Mouse (Mus musculus) intestine, embryonic 16.5 days (tissue): ENCODE data around the gene Neurod2. TPM values are rescaled to one million over a fixed set of nuclear protein-coding genes. Genes with fewer than 3 reads are reported as not detected.
A peak's percentile ranks its signal among the peaks of the same experiment; 100 is the strongest.

ENCODE experiments used
- ATAC-seq: fragments of 200-750 bp; cut with Nextera tagmentation; 2 replicates; pipeline ENCODE4 v1.8.0; 2017; ENCODE audit warnings: moderate TSS enrichment, moderate library complexity
- H3K27ac ChIP-seq: fragments of 300-500 bp; sonication (generic); 2 replicates; pipeline ENCODE4 v1.5.1; 2014; ENCODE audit warnings: mild to moderate bottlenecking, low read length
- H3K27me3 ChIP-seq: fragments of 300-500 bp; sonication (generic); replicated peaks from 2 replicates; pipeline ENCODE4 v1.6.1; 2014; ENCODE audit warnings: low read length, control low read depth, mixed read lengths; ENCODE audit not compliant: control insufficient read depth, insufficient read depth
- H3K36me3 ChIP-seq: fragments of 300-500 bp; sonication (generic); 2 replicates; pipeline ENCODE4 v1.6.1; 2014; ENCODE audit warnings: low read length, control low read depth; ENCODE audit not compliant: control insufficient read depth, insufficient read depth
- H3K4me1 ChIP-seq: fragments of 300-500 bp; sonication (generic); 2 replicates; pipeline ENCODE4 v1.6.1; 2014; ENCODE audit warnings: low read length, control low read depth, mixed read lengths; ENCODE audit not compliant: control insufficient read depth, insufficient read depth
- H3K4me2 ChIP-seq: fragments of 300-500 bp; sonication (generic); 2 replicates; pipeline ENCODE4 v1.6.1; 2014; ENCODE audit warnings: low read depth, low read length, control low read depth
- H3K4me3 ChIP-seq: fragments of 300-500 bp; sonication (generic); 2 replicates; pipeline ENCODE4 v1.5.1; 2014; ENCODE audit warnings: mild to moderate bottlenecking, low read length
- H3K9ac ChIP-seq: fragments of 300-500 bp; sonication (generic); 2 replicates; pipeline ENCODE4 v1.6.1; 2014; ENCODE audit warnings: low read depth, low read length
- H3K9me3 ChIP-seq: fragments of 300-500 bp; sonication (generic); 2 replicates; pipeline ENCODE4 v1.6.1; 2016; ENCODE audit warnings: low read length, control low read depth; ENCODE audit not compliant: control insufficient read depth
- WGBS: fragments of 180-500 bp; shearing (Covaris S2); extraction: QIAGEN DNeasy Blood & Tissue Kit; methylation state at CpG from one replicate; pipeline ENCODE4 v1.1.7; 2014; 5-methylcytosine and 5-hydroxymethylcytosine counted together
- polyA plus RNA-seq: library from polyadenylated mRNA; unstranded; fragments of >200 nt; fragmentation: Nextera tagmentation; extraction: Ambion mirVana; gene quantifications from 2 replicates; pipeline ENCODE4 v1.2.1, GENCODE M21; 2015

Neurod2 gene
- polyA plus RNA-seq, 1 experiment from 2014 or later = 0.05 TPM

DNA sequence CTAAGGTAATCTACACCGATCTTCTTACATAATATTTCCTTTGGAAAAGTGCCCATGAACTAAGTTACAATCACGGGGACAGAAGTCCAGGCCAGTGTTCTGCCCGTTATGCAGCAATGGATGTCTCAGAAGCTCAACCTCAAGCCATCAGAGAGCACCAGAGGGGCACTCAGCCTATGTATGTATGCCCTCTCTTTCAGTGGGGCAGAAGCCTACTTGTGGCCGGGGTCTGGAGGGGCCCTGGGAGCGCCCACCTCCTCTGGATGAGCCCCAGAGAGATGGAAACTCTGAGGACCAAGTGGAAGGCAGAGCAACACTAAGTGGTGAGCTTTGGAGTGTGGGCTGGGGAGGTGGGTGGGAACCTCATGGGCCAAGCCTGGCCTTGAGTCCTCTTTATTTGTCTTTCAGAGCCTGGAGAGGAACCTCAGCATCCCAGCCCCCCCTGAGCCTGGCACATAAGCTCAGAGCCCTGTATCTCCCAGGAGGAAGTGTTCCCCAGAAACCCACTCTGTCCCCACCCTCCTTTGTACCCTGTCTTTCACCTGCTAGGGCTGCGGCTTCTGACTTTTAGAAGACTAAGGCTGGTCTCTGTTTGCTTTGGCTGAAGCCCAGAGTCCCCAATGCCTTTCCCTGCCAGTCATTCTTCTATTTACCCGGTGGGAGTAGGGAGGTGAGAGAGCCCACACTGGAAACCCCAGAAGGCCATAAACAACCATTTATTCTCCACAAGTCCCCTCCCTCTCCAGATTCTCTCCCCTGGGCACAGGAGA, 27.4 kb upstream of the Neurod2 start:
- peaks cover 2% of the 10 kb centered on the region; the same call in 1 of the 2 replicates for H3K27me3 ChIP-seq
- 65% methylated on average over 7 of the region's 7 CpGs for WGBS
- H3K9me3 ChIP-seq = no peaks in the 10 kb centered on the region
- peak overlapping the region; percentile 87; the same call in 1 of the 2 replicates for H3K4me2 ChIP-seq
- ATAC-seq = no peak
- no peaks in the 10 kb centered on the region for H3K36me3 ChIP-seq
- H3K9ac ChIP-seq = peak overlapping the region; percentile 65; the same call in 1 of the 2 replicates
- H3K4me3 ChIP-seq = no peak overlapping the region
- peak overlapping the region; percentile 88 for H3K27ac ChIP-seq
- peaks cover 63% of the 10 kb centered on the region for H3K4me1 ChIP-seq

DNA sequence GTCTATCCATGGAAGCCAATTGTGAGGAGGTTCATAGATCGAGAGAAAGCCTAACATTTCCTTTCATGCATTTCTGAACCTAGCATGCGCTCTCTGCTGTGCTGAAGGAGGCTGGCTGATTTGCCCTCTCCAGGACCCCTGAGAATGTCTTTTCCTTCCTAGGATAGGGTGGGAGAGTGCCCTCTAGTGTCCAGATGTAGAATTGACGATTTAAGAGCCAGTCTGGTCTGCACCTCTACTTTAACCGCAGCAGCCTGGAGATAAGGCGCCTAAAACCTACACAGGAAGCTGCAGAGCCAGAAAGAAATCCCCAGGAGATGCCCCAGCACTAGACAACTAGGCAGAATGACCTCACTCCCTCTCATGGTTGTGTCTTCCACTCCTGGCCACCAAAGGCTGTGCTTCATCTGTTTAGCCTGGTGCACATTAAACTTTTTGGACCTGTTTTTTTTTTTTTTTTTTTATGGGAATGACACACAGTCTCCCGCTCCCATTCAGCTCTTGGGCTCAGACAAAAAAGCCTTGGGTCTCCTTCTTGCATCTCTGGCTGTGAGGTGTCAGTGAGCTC, 26.4 kb upstream of the Neurod2 start:
- WGBS = 15% methylated on average over 6 of the region's 6 CpGs

DNA sequence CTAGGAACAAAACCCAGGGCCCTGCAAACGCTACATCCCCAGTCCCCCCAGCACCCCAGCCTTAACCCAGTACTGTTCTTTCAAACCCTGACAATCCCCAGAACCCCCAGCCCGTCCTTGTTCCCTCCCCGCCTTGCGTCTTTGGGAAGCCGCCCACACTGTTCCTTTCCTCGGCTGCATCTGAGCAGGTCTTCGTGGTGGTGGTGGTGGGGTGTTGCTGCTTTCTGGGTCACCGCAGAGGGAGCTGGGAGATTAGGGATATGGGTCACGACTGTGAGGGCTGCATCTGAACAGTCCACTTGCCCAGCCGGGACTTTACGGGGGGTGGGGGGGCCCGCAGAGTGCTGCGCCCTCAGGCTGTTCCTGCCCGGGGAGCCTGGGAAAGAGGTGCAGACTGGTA, 25.0 kb upstream of the Neurod2 start:
- Histone ChIP-seq H3K4me3 (no peak overlapping the region), H3K4me1 (peaks cover 48% of the 10 kb centered on the region), H3K9me3 (no peaks in the 10 kb centered on the region), H3K27ac (no peak overlapping the region), H3K4me2 (no peak overlapping the region), H3K9ac (0 out of 2 replicates have a peak overlapping the region, but pooled peaks have one; percentile 2), H3K27me3 (peaks cover 16% of the 10 kb centered on the region), H3K36me3 (no peaks in the 10 kb centered on the region)
- no peak for ATAC-seq
- WGBS = 65% methylated on average over 14 of the region's 14 CpGs

More for the DNA sequence above, 26.4 kb upstream of the Neurod2 start:
- Histone ChIP-seq H3K36me3 (no peaks in the 10 kb centered on the region), H3K27me3 (peaks cover 6% of the 10 kb centered on the region; the same call in 1 of the 2 replicates), H3K9me3 (no peaks in the 10 kb centered on the region), H3K4me3 (no peak overlapping the region), H3K27ac (peak overlapping the region; percentile 33; the same call in 1 of the 2 replicates), H3K4me1 (peaks cover 55% of the 10 kb centered on the region), H3K4me2 (no peak overlapping the region), H3K9ac (no peak overlapping the region)
- no peak for ATAC-seq

DNA sequence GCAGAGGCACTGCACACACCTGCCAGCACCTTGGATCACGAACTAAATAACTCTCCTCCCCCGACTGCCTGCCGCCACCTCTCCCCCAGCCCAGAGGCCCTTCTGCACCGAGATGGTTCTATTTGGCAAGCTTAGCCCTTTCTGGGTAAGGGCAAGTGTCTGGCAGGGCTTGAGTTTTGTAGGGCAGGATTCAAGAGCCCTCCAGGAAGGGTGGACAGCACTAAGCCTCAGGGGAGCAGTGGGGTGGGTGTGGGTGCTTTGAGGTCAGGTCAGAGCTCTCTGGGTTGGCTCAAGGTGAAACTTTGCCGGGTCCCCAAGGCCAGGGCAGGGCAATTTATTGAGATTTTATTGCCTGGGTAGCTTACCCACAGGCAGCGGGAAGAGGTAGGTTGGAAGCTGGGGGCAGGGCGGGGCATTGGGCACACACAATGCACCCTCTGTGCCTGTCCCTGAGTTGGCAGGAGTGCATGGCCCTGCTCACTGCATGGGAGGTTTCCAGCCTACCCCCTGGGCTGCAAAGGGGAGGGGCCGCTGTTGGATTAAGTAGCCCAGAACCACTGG, 24.3 kb upstream of the Neurod2 start:
- Histone ChIP-seq H3K36me3 (no peaks in the 10 kb centered on the region), H3K9ac (peak overlapping the region; percentile 2; the same call in 1 of the 2 replicates), H3K27ac (peak overlapping the region; percentile 79; the same call in 1 of the 2 replicates), H3K27me3 (peaks cover 23% of the 10 kb centered on the region), H3K4me1 (peaks cover 41% of the 10 kb centered on the region), H3K9me3 (no peaks in the 10 kb centered on the region), H3K4me3 (no peak overlapping the region), H3K4me2 (no peak overlapping the region)
- WGBS = 25% methylated on average over 8 of the region's 8 CpGs
- ATAC-seq = peak; percentile 31

DNA sequence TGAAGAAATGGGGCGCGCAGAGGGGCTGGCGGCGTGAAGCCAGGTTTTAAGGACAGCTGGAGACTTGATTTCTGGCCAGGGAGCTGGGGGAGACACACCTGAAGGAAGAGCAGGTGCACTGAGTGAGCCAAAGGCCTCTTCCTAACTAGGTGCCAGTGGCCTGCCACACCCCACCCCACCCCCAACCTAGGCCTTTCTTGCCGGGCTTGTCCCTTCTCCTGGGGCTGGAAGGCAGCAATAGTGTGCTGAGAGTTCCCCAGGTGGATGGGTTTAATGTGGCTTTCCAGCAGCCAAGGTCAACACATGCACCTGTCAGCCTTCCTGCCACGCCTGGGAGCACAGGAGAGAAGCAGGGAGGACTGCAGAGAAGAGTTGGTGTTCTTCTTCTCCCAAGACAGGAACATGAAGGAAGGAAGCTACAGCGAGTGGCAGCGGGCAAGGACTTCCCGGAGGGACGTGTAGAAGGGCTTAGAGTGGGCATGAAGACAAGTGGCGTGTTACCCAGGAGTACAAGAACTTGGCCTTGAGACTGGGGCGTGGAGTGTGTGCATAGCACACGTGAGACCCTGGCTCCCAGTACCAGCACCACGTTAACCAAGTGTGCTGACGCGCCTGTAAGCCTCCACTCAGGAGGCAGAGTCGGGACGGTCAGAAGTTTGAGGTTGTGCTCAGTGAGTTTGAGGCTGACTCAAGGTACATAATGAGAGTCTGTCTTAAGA, 23.0 kb upstream of the Neurod2 start:
- Histone ChIP-seq H3K9ac (peak overlapping the region; percentile 14; the same call in 1 of the 2 replicates), H3K4me2 (no peak overlapping the region), H3K9me3 (no peaks in the 10 kb centered on the region), H3K36me3 (no peaks in the 10 kb centered on the region), H3K27ac (peak overlapping the region; percentile 79), H3K4me1 (peaks cover 42% of the 10 kb centered on the region), H3K4me3 (no peak overlapping the region), H3K27me3 (peaks cover 35% of the 10 kb centered on the region)
- 67% methylated on average over 18 of the region's 18 CpGs for WGBS
- ATAC-seq = peak; percentile 56

DNA sequence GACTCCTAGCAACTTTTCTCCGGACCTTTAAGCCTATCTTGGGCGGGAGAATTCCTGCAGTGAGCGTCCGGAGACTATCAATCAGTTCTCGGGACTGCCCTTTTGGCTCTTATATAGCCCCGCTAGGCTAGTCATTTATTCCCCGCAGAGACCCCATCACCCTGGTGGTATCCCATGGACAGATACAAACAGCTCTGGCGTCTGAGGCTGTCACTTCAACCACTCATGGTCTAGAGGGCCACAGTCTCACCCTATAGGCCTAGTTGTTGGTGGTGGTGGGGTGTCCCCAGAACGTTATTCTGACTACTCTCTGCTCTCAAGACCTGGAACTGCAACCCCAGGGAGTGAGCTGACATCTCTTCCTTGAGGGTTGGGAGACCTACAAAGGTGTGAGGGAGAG, 19.9 kb upstream of the Neurod2 start:
- H3K4me2 ChIP-seq = peak overlapping the region; percentile 90
- 15% methylated on average over 9 of the region's 9 CpGs for WGBS
- peaks cover 21% of the 10 kb centered on the region for H3K4me1 ChIP-seq
- H3K9me3 ChIP-seq = no peaks in the 10 kb centered on the region
- peaks cover 47% of the 10 kb centered on the region for H3K27me3 ChIP-seq
- no peaks in the 10 kb centered on the region for H3K36me3 ChIP-seq
- H3K4me3 ChIP-seq = peak overlapping the region; percentile 62
- ATAC-seq = no peak
- H3K9ac ChIP-seq = peak overlapping the region; percentile 72
- no peak overlapping the region for H3K27ac ChIP-seq

DNA sequence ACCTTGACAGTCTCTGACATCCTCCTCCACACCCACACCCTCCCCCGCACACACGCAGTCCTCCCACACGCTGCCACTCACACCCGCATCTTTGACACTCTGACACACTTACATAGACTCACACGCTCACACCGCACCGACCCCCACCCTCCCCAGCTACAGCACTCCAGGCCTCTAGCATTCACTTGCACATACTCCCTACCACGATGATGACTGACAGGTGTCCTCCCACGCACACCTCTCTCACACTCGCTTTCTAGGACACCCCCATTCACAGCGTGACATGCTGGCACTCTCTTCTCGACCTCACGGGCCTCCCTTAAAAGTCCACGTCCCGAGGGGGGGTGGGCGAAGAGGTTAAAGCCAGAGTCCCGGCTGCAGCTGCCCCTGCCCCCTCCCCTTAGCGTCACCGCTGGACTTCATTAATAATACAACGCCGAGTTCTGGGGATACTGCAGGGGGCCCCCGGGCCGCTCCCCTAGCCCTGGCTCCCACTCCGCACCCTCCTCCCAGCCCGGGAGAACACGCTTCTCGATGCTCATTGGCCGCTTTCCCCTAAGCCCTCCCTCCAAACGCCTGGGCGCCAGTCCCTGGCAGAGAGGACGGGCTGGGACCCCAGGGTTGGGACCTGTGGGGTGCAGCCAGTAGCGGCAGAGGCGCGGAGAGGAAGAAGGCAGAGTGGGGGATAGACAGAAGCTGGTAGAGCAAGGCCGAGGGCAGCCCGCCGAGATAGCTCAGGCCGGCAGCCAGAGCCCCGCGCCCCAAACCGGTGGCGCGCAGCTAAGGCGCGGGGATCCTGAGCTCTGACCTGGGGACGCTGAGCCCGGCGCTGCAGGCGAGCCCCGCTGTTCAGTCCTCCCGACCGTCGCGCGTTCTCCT, 18.9 kb upstream of the Neurod2 start, which contains the start of gene Ppp1r1b:
Gene Ppp1r1b (plus strand): TSS at position 322 of the 879 bp plus-strand sequence.
- under 1% methylated on average over 55 of the region's 55 CpGs for WGBS
- Histone ChIP-seq H3K4me1 (peaks cover 14% of the 10 kb centered on the region), H3K27me3 (peaks cover 47% of the 10 kb centered on the region), H3K4me2 (peak within 1 kb of the TSS; percentile 90), H3K27ac (no peak within 1 kb of the TSS), H3K9ac (peak within 1 kb of the TSS; percentile 72), H3K4me3 (peak within 1 kb of the TSS; percentile 62), H3K9me3 (no peaks in the 10 kb centered on the region), H3K36me3 (no peaks in the 10 kb centered on the region)
- peak; percentile 70 for ATAC-seq

DNA sequence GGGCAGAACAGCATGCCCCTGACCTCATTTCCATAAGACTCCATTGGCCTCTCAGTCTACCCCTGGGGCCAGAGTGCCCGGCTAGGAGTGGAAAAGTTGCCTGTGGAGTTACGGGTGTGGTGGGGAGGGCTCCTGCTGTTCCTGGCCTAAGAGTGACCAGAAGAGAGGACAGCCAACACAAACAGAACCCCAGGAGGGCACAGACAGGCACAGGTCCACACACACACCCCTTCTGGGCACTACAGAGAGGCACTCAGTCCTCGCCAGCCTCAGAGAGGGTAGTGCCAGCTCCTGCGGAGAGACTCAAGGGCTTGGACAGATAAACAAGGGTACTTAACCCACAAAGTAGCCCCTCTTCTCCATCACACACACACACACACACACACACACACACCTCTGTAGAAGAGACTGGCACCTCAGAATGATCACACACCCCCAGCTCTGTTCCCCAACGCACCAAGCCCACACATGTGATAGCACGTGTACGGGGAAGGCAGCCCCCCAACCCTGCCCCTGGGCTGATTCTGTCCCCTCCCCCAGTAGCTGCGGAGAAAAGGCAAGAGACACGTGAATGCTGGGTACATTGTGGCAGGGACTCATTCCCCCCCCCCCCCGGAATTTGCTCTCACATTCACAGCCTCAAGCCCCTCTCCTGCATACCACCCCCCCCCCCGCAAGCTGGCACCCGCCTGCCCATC, 18.1 kb upstream of the Neurod2 start:
- no peaks in the 10 kb centered on the region for H3K36me3 ChIP-seq
- H3K27ac ChIP-seq = no peak overlapping the region
- H3K4me2 ChIP-seq = no peak overlapping the region; the same call in 1 of the 2 replicates
- no peak for ATAC-seq
- peaks cover 17% of the 10 kb centered on the region for H3K4me1 ChIP-seq
- peaks cover 47% of the 10 kb centered on the region for H3K27me3 ChIP-seq
- H3K9me3 ChIP-seq = no peaks in the 10 kb centered on the region
- WGBS = 17% methylated on average over 12 of the region's 12 CpGs
- no peak overlapping the region; the same call in 1 of the 2 replicates for H3K4me3 ChIP-seq
- H3K9ac ChIP-seq = no peak overlapping the region
